Mouse (Mus musculus) T-helper 2 cell (primary cell): ENCODE data around the gene Mavs.

ENCODE experiments used
- in situ Hi-C: fragments of 300-600 bp; cut with MboI, MseI; formaldehyde crosslinking; loops from one replicate; pipeline ENCODE4 v1.15.1; 2025; ENCODE audit warnings: high pct_unique_total_duplicates

The Mavs gene

DNA sequence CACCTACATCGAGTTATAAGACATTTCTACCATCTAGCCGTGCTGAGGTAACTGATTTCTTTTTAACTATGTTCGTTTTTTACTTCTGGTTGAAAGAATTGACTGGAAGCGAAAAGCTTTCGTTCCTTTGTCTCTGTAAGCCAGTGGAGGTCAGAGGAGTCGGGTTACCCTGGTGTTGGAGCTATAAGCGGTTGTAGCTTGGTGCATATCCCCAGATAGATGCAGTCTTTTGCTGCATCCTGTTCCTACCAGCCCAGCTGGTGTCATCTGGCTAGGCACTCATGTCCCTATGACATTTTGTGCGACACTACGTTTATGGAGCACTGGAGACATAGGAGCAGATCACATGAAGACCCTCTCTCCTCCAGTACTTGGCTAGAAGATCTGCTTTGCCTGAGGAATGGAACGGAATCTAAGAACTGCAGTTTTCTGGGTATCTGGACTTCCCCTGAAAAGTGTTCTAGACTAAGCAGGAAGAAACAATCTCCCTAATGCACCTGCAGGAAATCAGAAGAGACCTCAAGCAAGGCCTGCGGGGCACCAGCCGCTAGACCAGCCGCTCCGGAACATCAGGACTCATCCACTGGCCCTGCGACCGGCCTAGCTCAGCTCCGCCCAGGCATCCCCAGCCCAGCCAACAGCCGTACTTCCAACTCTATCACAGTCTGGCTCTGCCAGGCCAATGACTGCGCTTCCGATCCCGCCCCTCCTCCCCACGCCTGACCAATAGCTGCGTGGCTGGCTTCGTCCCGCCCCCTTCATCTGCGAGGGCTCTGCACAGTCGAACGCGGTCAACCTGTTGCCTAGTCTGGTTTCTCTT lies at the start of gene Mavs:
Gene Mavs (plus strand): TSS at position 757 of the 820 bp plus-strand sequence.
- in situ Hi-C loops = no loop called here

DNA sequence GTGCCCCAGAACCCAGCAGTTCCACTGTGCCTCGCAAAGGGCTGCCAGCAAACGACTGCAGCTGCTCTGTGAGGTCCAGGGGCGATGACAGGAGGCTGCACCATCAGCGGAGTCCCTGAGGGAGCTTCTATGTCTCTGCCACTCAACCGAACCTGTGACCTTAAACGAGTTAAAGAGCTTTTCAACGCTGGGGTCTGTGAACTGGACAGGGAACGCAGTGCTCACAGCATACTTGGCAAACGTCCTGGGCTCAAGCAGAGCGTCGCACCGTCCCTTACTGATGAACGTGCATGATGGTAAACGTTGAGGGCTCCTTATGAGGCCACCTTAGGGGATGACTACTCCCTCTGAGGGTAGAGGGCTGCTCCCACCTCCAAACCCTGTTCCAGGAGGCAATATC lies 47.5 kb upstream of the Mavs start:
- in situ Hi-C loops = no loop called here

DNA sequence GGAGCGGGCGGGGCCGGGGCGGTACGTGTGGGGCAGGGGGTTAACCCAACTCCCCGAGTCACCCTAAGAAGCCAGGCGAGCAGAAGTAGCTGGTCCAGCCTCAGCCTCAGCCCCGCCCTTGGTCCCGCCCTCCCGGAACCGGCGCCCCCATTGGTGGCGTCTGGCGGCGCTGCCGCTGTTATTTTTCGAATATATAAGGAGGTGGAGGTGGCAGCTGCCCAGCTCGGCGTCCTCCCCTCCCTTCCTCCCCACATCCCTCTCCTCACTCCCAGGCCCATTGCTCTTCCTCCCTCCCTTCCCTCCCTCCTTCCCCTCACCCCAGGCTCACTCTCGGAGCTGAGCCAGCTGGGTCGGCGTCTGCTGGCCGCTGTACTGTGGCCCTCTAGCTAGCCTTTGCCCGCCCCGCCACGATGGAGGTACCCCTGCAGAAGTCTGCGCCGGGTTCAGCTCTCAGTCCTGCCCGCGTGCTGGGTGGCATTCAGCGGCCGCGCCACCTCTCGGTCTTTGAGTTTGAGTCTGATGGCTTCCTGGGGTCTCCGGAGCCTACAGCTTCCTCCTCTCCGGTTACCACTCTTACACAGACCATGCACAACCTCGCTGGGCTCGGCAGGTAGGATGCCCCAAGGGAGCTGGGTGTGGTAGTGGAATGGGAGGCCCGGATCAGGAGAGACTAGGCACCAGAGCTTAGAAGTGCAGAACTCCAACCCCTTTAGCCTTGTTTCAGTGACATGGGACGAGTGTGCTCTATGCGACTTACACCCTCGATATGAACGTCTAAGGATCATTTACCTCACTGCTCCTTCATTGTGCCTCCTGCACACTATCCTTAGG lies 46.9 kb upstream of the Mavs start, which contains the start of the genes Cdc25b and Spef1:
Gene Cdc25b (plus strand): TSS at position 179 of the 831 bp plus-strand sequence.
Gene Spef1 (minus strand): TSS at position 512 of the 831 bp plus-strand sequence.
- in situ Hi-C loops = no loop called here

DNA sequence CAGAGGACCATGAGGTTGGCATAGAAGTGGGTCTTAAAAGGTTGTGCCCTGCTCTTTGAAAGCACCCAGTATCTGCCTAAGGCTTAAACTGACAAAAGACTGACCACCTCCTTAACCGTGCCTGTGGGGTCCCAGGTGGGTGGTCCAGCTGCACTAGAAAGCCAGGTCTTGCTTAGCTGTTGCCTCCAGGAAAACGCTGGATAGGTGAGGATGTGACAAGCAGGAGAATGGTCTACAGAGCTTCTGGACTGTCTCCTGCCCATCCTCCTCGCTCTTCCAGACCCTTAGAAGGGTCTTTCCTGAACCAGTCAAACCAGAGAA lies 46.3 kb upstream of the Mavs start:
- in situ Hi-C loops = no loop called here

DNA sequence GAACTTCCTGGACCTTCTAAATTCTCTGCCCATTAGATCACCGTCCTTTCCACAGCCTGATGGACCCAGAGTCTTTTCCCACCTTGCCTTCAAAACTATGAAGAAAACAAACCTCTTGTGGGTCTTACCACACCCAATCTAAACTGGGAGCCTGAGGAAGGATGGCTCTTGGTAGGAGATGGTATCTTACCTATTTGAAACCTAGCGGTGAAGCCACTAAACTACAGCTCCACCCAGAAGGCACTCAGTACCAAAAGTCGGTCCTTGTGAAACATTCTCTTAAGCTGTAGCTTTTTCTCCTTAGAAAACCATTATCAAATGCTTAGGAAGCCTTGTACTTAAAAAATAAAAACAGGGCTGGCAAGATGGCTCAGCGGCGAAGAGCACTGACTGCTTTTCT lies 45.6 kb upstream of the Mavs start:
- in situ Hi-C loops = no loop called here

DNA sequence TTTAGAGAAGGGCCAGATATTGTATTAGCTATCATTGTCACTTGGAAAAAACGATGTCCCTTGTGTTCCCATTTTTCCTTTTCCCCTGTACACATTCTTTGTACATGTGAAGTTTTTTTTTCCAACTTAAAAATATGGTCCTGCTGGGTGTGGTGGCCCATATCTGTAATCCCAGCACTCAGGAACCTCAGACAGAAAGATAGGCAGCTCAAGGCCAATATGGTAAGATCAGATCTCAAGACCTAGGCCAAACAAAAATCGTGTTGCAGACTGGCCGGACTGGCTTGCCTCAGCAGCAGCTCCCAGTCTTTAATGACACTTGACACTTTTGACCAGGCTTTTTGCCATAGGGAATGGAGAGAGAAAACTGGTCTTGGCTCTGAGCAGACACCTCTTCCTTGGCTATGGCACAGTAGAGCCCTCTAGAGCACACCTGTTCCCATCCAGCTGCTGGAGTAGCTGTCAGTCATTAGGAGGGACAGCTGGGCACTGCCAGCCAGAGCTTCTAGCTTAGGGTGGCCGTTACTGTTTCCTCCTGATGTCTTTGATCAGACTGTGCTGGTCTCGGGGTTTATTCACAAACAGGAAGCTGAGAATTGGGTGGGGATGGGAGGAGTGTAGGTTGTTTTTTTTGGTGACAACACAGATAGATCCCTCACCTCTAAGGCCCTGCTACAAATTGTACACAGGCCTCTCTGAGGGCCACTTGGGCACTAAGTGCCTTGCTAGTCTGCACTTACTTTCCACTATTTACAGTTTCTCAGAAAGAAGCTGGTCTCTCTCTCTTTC lies 44.1 kb upstream of the Mavs start:
- in situ Hi-C loops = no loop called here

DNA sequence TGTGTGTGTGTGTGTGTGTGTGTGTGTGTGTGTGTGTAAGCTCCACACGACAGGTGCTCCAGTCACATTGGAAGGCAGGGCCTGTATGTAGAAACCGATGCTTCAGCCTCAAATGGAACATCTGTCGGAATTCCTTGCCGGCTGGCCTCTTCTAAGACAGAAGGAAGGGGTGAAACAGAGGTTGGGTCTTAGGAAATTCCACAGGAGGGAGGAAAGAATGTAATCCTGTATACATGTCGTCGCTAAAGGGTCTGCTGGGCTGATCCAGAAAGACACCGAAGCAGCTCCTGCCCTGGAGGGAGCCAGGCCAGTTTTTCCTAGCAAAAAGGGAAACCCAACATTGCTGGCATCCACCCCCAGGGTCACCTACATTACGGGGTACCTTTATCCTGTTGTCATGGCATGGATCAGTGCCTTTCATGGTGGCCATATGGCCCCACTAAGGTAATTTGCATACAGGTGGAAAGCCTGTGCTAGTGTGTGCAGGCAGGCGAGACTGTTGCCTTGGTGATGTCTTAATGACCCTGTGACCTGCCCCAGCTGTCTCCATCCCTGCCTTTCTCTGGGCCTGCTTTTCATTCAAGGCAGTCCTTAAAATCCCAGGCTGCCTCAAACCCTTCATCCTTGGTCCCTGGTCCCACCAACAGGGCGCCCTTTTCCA lies 43.4 kb upstream of the Mavs start:
- in situ Hi-C loops = no loop called here

DNA sequence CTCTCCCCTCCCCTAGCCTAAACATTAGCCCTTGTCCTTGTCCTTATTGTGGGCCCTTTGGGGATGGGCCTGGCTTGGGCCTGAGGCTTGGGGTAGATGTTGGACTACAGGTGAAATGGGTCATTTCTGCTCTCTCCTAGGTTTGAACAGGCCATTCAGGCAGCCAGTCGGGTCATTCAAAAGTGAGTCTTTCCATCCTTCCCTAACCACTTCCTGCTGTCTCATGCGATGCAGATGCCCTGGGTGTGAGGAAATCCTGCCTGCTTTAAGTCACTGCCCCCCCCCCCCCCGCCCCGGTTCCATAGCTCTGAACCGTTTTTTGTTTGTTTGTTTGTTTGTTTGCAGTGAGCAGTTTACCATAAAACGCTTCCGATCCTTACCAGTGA lies 42.9 kb upstream of the Mavs start:
- in situ Hi-C loops = no loop called here

DNA sequence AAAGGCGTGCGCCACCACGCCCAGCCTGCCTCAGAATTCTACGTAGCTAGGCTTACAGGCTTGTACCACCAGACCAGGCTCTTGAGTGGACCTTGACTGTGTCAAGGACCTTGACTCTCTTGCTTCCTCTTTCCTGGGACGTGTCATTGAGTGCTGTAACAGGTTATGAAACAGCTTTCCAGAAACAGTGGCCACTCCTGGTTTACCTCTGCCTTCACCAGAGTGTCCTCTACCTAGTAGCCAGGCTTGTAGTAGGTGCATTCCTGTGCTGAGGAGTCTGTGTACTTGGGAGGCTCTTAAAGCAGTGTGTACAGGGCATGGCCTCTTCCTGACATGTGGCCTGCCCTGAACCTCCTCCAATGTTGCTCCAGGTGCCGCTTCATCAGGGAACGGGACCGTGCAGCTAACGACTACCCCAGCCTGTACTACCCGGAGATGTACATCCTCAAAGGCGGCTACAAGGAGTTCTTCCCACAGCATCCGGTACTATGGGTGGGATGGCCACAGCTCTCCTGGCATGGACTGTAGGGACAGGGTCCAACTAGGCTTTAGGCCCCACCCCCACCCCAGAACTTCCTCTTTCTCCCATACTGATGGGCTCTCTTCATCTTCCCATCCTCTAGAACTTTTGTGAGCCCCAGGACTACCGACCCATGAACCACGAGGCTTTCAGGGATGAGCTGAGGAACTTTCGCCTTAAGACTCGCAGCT lies 37.1 kb upstream of the Mavs start:
- in situ Hi-C loops = no loop called here

DNA sequence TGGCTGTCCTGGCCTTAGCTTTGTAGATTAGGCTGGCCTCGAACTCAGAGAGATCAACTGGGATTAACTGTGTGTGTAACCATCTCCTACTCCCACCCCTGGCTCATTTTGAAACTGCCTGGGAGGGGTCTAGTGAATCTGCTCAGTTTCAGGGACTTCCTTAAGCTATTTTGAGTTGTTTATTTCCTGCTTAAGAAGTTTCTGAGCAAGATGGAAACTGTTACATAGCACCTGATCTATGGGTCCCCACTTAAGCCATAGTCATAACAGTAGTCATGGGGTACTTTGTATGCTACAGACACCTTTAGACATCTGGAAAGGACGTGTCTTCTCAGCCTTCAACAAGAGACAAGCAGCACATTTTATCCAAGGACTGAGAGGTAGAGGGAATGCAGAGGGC lies 33.2 kb upstream of the Mavs start:
- in situ Hi-C loops = no loop called here

DNA sequence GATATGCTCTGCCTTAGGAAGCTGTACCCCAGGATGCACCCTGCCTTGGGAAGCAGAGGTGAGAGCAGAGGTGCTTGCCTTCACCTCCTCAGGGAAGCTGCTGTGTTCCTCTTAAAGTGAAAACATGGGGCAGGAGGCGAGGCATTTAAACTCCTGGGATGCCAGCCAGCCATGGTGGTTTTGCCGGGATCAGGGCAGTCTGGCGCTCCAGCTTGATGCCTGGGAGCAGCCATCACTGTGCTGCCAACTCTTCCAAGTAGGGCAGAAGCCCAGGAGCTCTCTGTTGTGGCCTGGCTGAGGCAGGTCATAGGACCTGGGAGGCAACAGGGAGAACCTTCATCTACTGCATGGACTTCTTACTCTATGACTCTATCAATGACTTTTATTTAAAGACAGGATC lies 32.6 kb upstream of the Mavs start:
- in situ Hi-C loops = no loop called here

DNA sequence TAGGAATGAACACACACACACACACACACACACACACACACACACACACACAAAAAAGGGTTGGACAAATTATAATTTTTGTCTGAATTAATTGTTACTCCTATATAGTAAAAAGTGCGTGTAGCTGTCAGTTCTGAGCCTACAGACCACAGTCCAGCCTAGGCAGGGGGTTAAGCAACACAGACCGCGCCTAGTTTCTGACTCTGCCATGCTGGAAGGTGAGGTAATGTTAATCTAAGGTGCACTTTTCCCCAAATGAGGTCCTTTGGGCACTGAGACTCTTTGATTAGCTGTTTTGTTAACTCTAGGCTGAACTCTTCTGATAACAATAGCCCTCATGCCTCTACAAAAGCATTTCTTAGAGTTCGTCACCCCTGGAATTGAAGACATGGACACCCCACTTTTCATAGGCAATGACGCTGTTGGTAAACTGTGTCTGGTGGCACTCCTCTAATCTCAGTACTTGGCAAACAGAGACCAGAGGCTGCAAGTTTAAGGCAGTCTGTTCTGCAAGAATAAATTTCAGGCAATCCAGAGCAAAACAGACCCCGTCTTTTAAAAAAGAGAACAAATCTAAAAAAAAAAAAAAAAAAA lies 29.9 kb upstream of the Mavs start:
- in situ Hi-C loops = no loop called here

DNA sequence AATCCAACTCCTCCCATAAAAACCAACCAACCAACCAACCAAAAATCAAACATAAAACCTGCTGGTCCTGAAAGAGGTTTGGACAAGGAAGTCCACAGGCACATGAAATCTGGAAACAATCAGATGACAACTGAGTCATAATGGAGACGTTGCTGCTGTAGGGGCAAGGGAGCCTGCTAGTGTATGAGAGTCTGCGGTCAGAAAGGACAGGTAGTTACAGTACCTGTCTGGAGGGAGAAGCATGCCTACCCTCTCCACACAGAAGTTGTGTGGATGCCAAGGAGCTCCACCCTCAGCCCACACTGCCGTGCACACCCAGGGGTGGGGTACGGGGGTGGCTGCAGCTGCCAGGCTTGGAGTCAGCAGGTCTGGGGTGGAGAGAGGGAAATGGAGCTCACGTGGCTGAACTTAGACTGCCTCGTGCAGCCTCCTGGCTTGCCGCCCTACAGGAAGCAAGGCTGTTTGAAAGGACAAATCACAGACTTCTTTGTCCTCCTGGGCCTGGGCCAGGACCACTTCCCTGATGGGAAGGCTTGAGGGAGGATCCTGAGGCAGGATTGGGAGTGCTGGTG lies 29.4 kb upstream of the Mavs start:
- in situ Hi-C loops = no loop called here

DNA sequence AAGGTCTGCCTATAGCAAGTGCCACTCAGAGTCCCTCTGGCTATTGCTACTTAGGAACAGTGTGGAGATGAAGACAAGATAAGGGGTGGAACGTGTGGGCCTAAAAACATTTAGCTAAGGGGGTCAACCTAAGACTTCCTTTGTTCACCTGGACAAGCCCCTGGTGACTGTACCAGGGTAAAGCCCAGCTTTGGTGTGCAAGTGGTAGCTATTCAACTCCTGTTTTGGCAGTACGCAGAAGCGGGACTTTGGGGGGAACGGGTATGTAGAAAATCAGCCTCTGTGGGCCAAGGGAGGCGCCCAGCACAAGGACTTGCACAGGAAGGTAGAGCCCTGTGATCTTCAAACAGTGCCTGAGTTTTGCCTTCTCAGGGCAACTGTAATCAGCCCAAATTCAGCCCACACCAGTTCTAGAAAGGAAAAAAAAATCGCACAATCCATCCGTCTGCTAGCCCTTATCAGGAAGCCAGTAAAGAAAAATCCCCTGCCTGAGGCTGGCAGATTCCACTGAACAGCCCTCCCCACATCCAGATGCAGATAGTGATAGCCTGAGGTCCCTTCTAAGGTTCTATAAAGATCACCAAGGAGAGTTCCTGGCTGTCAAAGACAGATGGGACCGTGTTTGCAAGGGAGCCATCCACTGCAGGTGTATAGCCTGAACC lies 28.2 kb upstream of the Mavs start:
- in situ Hi-C loops = no loop called here

DNA sequence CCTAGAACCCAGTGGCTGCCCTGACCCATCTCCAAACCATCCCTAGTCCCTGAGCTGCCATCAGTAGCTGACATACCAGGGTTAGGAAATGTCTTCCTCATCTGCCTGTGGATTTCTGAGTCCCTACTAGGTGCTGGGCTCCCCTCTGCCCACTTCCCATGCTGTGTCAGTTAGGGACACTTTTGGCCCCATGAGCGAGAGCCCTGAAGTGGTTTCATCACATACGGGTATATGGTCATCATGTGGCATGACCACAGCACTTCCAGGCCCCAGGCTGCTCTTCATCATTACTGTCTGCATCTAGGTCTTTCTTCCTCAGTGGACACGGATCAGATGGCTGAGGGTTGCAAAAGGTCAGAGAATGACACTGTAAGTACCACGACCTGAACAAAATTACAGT lies 27.1 kb upstream of the Mavs start, which contains the start of gene Ap5s1:
Gene Ap5s1 (plus strand): TSS at position 301 of the 400 bp plus-strand sequence.
- in situ Hi-C loops = no loop called here

DNA sequence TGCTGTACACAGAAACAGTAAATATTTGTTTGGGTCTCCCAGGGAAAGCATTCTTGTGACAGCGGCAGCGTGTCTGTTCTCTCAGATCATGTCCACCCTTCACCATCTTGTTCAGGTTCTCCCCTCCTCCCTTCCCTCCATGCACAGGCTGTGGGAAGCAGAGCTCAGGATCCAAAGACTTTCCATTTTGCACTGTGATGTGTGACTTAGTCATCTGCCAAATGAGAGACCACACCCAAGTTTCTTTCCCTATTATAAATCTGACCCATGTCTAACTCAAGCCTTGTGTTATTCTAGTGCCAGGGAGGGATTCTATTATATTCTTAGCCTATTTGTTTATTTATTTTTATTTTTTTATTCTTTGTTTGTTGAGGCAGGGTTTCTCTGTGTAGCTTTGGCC lies 25.5 kb upstream of the Mavs start:
- in situ Hi-C loops = no loop called here

DNA sequence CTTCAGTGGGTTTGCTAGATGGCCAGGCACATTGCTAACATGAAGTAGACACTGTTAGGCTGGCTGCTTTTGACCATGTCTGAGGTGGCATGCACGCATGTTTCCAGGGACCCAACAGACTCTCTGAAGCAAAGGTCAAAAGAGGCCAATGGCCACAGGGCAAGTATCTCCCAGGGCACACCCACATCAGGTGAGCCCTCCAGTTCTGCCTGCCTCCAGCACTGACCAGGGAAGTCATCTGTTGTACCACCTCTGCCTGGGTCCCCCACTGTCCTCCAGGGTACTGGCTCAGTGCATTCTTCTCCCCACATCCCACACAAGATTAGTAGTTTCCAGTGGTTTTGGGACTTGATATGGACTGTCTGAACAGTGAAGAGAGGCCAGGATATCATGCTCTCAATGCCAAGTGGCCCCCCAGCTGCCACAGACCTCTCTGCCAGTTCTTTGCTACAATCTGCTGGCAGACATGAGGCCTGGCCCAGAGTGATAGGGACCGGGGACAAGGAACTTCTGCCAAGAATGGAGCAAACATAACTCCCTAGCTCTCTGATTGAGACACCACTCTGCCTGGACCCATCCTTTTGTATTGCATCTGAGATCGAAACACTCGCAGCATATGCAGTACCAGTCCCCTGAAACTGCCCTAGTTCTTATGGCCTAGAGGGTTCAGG lies 24.6 kb upstream of the Mavs start:
- in situ Hi-C loops = no loop called here

DNA sequence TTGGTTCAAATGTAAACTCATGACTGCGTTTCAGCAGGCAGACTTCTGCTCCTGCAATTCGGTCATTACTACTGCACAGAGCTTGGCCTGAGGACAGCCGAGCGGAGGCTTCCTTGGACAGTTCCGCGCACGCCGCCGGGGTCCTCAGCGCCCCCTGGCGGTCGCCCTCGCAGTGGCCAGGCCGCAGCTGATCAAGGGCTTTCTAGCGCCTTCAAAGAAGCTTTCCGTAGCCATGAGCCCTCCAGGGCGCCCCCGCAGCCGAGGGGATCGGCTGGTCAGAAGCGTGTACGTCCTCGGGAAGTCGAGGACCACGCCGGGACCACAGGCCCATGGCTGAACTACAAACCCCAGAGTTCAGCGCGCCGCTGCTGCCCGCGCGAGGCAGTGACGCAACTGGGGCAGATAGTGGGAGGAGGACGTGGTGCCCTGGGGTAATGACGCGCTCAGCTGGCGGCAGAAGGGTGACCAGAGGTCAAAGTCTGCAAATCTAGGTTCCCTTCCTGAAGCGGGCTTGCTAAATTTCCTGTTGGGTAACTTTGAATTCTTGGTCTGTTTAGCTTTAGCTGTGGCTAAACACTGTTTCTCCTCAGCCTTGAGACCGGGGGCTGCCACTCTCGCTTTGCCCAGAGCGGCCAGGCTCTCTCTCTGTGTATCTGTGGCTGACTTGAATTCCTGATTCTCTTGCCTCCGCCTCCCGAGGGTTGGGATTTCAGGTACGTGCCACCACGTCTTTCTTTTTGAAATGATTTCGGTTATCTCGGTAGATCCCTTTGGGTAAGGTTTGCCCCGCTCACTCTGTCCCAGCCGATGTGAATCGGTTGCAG lies 23.7 kb upstream of the Mavs start:
- in situ Hi-C loops = loop anchor here (10.0 kb wide), 1 partner anchor 1055 kb away; the partner anchor contains the start of gene Cds2
